8 mouse cellular contexts compared by ENCODE assay signal in genomic region chr6:100155676-100156075, GRCm38 (mm10).
DNase-seq lines count a peak whose midpoint lies in the region; ATAC-seq and TF ChIP-seq lines count a peak whose summit lies in the region.

No protein-coding gene starts in this region.

- H3K4me2 ChIP-seq in limb, embryonic 15.5 days, result no peak overlapping the region

- peaks cover 29% of the 10 kb centered on the region for H3K4me1 ChIP-seq in limb, embryonic 15.5 days

- no peak for TF ChIP-seq POLR2A in brain, embryonic 14.5 days (IDR thresholded peaks at IDR 0.05; ENCODE audit: borderline replicate concordance, extremely low read depth, insufficient read depth, insufficient read length, poor library complexity, severe bottlenecking)

- DNase-seq in CD4-positive, CD25-positive, alpha-beta regulatory T cell, adult 2 months (ENCODE audit: low read depth, low spot score), result peak; percentile 7
- peak; percentile 72 for DNase-seq in brain, embryonic 14.5 days (ENCODE audit: low read depth)
- peak; percentile 22 to 34 for DNase-seq in heart, postnatal 36 days
- peak; percentile 17 for DNase-seq in naive thymus-derived CD4-positive, alpha-beta T cell, adult 2 months (ENCODE audit: low read depth)
- DNase-seq in natural killer cell, adult 2 months (ENCODE audit: low spot score in 2 of 2), result no peak
- no peak for DNase-seq in left cerebral cortex, adult 18-20 months (ENCODE audit: low spot score in 2 of 2)

- no peak for TF ChIP-seq CTCF in brain, embryonic 14.5 days (IDR thresholded peaks at IDR 0.05; ENCODE audit: borderline replicate concordance, extremely low read depth, insufficient read depth, insufficient read length)

- H3K9ac ChIP-seq in limb, embryonic 15.5 days, result no peak overlapping the region

- WGBS in limb, embryonic 15.5 days, result 34% methylated on average over 20 of the region's 20 CpGs

- H3K27ac ChIP-seq in limb, embryonic 15.5 days, result 0 out of 2 replicates have a peak overlapping the region, but pooled peaks have one; percentile 2

- no peak overlapping the region for H3K4me3 ChIP-seq in limb, embryonic 15.5 days

- H3K9me3 ChIP-seq in limb, embryonic 15.5 days, result no peaks in the 10 kb centered on the region

- intact Hi-C loops in heart, postnatal 36 days (cut with DNase I), result loop anchor here (5.0 kb wide), 1 partner anchor 362 kb away; no protein-coding TSS in a partner anchor

- H3K27me3 ChIP-seq in limb, embryonic 15.5 days, result 0 out of 2 replicates have a peak, but pooled peaks cover 6% of the 10 kb centered on the region

- H3K36me3 ChIP-seq in limb, embryonic 15.5 days, result no peaks in the 10 kb centered on the region

- ATAC-seq in CD4-positive, CD25-positive, alpha-beta regulatory T cell, adult 4 months, result no peak
- ATAC-seq in limb, embryonic 15.5 days (ENCODE audit: insufficient number of reproducible peaks, low FRiP score, low TSS enrichment, low read depth), result no peak

Comparison
In these comparisons a context has a peak if more than half of its experiments do, and no peak if none do; other contexts are left out.
1. DNase-seq: peak in CD4-positive, CD25-positive, alpha-beta regulatory T cell, adult 2 months (single experiment), brain, embryonic 14.5 days (single experiment), heart, postnatal 36 days (2 of 2) and naive thymus-derived CD4-positive, alpha-beta T cell, adult 2 months (single experiment); none in natural killer cell, adult 2 months (0 of 2) and left cerebral cortex, adult 18-20 months (0 of 2).